Mouse (Mus musculus) bone marrow macrophage, adult 2 months (primary cell): ENCODE measurements around the gene Kat14. TPM values are rescaled to one million over a fixed set of nuclear protein-coding genes. Genes with fewer than 3 reads are reported as not detected.

Source experiments
- H3K27ac ChIP-seq: 2 replicates; pipeline ENCODE4 v1.5.1; 2012; ENCODE audit warnings: low read depth, low read length; ENCODE audit not compliant: insufficient read depth
- H3K4me1 ChIP-seq: 2 replicates; pipeline ENCODE4 v1.6.1; 2012; ENCODE audit warnings: low read length; ENCODE audit not compliant: control insufficient read depth, insufficient read depth
- H3K4me3 ChIP-seq: 2 replicates; pipeline ENCODE4 v1.5.1; 2012; ENCODE audit warnings: mild to moderate bottlenecking, low read length, moderate library complexity; ENCODE audit not compliant: insufficient read depth
- CTCF ChIP-seq: IDR thresholded peaks from 2 replicates; pipeline ENCODE4 v1.5.1; 2012; ENCODE audit warnings: low read depth, mild to moderate bottlenecking, low read length, moderate library complexity
- POLR2A ChIP-seq: IDR thresholded peaks from 2 replicates; pipeline ENCODE4 v1.6.1; 2012; ENCODE audit warnings: mild to moderate bottlenecking, low read depth, low read length, borderline replicate concordance
- polyA plus RNA-seq: library from polyadenylated mRNA; stranded (reverse); fragments of >200 nt; gene quantifications from 2 replicates; pipeline ENCODE4 v1.2.4, GENCODE M21; 2012; ENCODE audit not compliant: missing spikeins, insufficient read depth, insufficient read length

Gene Kat14
- polyA plus RNA-seq, 1 experiment = 23.7 TPM

GRCm38 (mm10) chr2:144381293-144381692 lies 12.5 kb downstream of the Kat14 start:
- no peak for TF ChIP-seq POLR2A
- TF ChIP-seq CTCF = no peak
- Histone ChIP-seq H3K4me1 (no peaks in the 10 kb centered on the region; the same call in 1 of the 2 replicates), H3K27ac (no peak overlapping the region)

GRCm38 (mm10) chr2:144381741-144382140 lies 13.0 kb downstream of the Kat14 start:
- H3K4me1 ChIP-seq = no peaks in the 10 kb centered on the region; the same call in 1 of the 2 replicates
- TF ChIP-seq CTCF (no peak), POLR2A (no peak)
- no peak overlapping the region for H3K4me3 ChIP-seq
- no peak overlapping the region for H3K27ac ChIP-seq

More at GRCm38 (mm10) chr2:144381293-144381692, 12.5 kb downstream of the Kat14 start:
- no peak overlapping the region for H3K4me3 ChIP-seq

GRCm38 (mm10) chr2:144382624-144383138 lies 13.9 kb downstream of the Kat14 start:
- H3K4me1 ChIP-seq = no peaks in the 10 kb centered on the region; the same call in 1 of the 2 replicates
- no peak overlapping the region for H3K4me3 ChIP-seq
- TF ChIP-seq CTCF (no peak), POLR2A (no peak)
- no peak overlapping the region for H3K27ac ChIP-seq

- TF ChIP-seq POLR2A (no peak), CTCF (no peak)
These were observed 17.5 kb downstream of the Kat14 start for GRCm38 (mm10) chr2:144386296-144386695.

GRCm38 (mm10) chr2:144388416-144388815 lies 19.6 kb downstream of the Kat14 start:
- Histone ChIP-seq H3K4me3 (no peak overlapping the region), H3K27ac (no peak overlapping the region), H3K4me1 (no peaks in the 10 kb centered on the region)
- TF ChIP-seq CTCF (no peak), POLR2A (no peak)

More at GRCm38 (mm10) chr2:144386296-144386695, 17.5 kb downstream of the Kat14 start:
- Histone ChIP-seq H3K4me3 (no peak overlapping the region), H3K27ac (no peak overlapping the region), H3K4me1 (no peaks in the 10 kb centered on the region)

- Histone ChIP-seq H3K4me1 (peaks cover 2% of the 10 kb centered on the region; the same call in 1 of the 2 replicates), H3K27ac (no peak overlapping the region), H3K4me3 (no peak overlapping the region)
- TF ChIP-seq POLR2A (no peak), CTCF (no peak)
These were observed 30.7 kb downstream of the Kat14 start for GRCm38 (mm10) chr2:144399531-144399930.

GRCm38 (mm10) chr2:144400659-144401058 lies 31.9 kb downstream of the Kat14 start:
- Histone ChIP-seq H3K4me1 (peaks cover 2% of the 10 kb centered on the region; the same call in 1 of the 2 replicates), H3K27ac (no peak overlapping the region), H3K4me3 (no peak overlapping the region)
- TF ChIP-seq CTCF = no peak
- TF ChIP-seq POLR2A = no peak

GRCm38 (mm10) chr2:144409037-144409436 lies 40.3 kb downstream of the Kat14 start:
- no peak overlapping the region for H3K4me3 ChIP-seq
- H3K4me1 ChIP-seq = no peaks in the 10 kb centered on the region
- no peak overlapping the region for H3K27ac ChIP-seq
- no peak for TF ChIP-seq POLR2A
- TF ChIP-seq CTCF = no peak

- Histone ChIP-seq H3K27ac (no peak overlapping the region), H3K4me1 (no peaks in the 10 kb centered on the region), H3K4me3 (no peak overlapping the region)
- TF ChIP-seq CTCF (no peak), POLR2A (no peak)
These were observed 41.8 kb downstream of the Kat14 start for GRCm38 (mm10) chr2:144410603-144411002.

GRCm38 (mm10) chr2:144414646-144415045 lies 45.9 kb downstream of the Kat14 start:
- TF ChIP-seq CTCF (no peak), POLR2A (no peak)
- no peak overlapping the region for H3K27ac ChIP-seq
- H3K4me1 ChIP-seq = no peaks in the 10 kb centered on the region
- H3K4me3 ChIP-seq = no peak overlapping the region

- H3K4me1 ChIP-seq = no peaks in the 10 kb centered on the region
- no peak overlapping the region for H3K27ac ChIP-seq
- no peak overlapping the region for H3K4me3 ChIP-seq
- TF ChIP-seq POLR2A = no peak
- no peak for TF ChIP-seq CTCF
These were observed 48.1 kb downstream of the Kat14 start for GRCm38 (mm10) chr2:144416859-144417258.
